ENCODE assay signal across 8 mouse cellular contexts in genomic region chr9:37551751-37552531, GRCm38 (mm10). TPM values are rescaled to one million over a fixed set of nuclear protein-coding genes. Genes with fewer than 3 reads are reported as not detected.
A peak's percentile ranks its signal among the peaks of the same experiment; 100 is the strongest.
DNase-seq lines count a peak whose midpoint lies in the region; ATAC-seq and TF ChIP-seq lines count a peak whose summit lies in the region.

No protein-coding gene starts in this region.

- TF ChIP-seq POLR2A in ES-Bruce4 (IDR thresholded peaks at IDR 0.05; ENCODE audit: insufficient read depth, low read length): no peak

- peak overlapping the region; percentile 58 for H3K9ac ChIP-seq in heart, embryonic 11.5 days (ENCODE audit: low read depth, low read length)
- H3K9ac ChIP-seq in ES-Bruce4 (ENCODE audit: low read depth, poor library complexity, severe bottlenecking): peak overlapping the region; percentile 1; the same call in 1 of the 2 replicates
- H3K9ac ChIP-seq in forebrain, postnatal 0 days: peak overlapping the region; percentile 58
- H3K9ac ChIP-seq in liver, postnatal 0 days (replicated peaks): no peak overlapping the region; the same call in 1 of the 2 replicates

- TF ChIP-seq EP300 in ES-Bruce4 (IDR thresholded peaks at IDR 0.05; ENCODE audit: insufficient read depth, low read depth, low read length): no peak
- no peak for TF ChIP-seq EP300 in liver, postnatal 0 days (IDR thresholded peaks at IDR 0.05; ENCODE audit: low read depth)

- peaks cover 40% of the 10 kb centered on the region for H3K27me3 ChIP-seq in heart, embryonic 11.5 days (ENCODE audit: control insufficient read depth, insufficient read depth, low read length)
- H3K27me3 ChIP-seq in ES-Bruce4 (ENCODE audit: control insufficient read depth, insufficient read depth, low read length, poor library complexity, severe bottlenecking): no peaks in the 10 kb centered on the region; the same call in 1 of the 2 replicates
- H3K27me3 ChIP-seq in forebrain, postnatal 0 days (ENCODE audit: insufficient read depth, low read length): peaks cover 9% of the 10 kb centered on the region
- H3K27me3 ChIP-seq in liver, postnatal 0 days (ENCODE audit: insufficient read depth, low read length): peaks cover 18% of the 10 kb centered on the region

- TF ChIP-seq CTCF in ES-Bruce4 (IDR thresholded peaks at IDR 0.05; ENCODE audit: low read depth, low read length): no peak
- no peak for TF ChIP-seq CTCF in forebrain, postnatal 0 days (IDR thresholded peaks at IDR 0.05; ENCODE audit: low read depth)
- no peak for TF ChIP-seq CTCF in liver, postnatal 0 days (IDR thresholded peaks at IDR 0.05; ENCODE audit: low read depth)

- no peak for DNase-seq in heart, adult 8-10 months (ENCODE audit: low spot score)
- no peak for DNase-seq in forebrain, postnatal 0 days
- DNase-seq in liver, postnatal 0 days: no peak
- DNase-seq in urinary bladder, adult 18-20 months (ENCODE audit: low spot score in 2 of 2): no peak
- DNase-seq in thymus, adult 18-20 months: no peak
- DNase-seq in spleen, postnatal 36 days (ENCODE audit: low spot score in 2 of 2): no peak

- H3K4me2 ChIP-seq in heart, embryonic 11.5 days: peak overlapping the region; percentile 83
- H3K4me2 ChIP-seq in forebrain, postnatal 0 days (ENCODE audit: low read depth): peak overlapping the region; percentile 95
- H3K4me2 ChIP-seq in liver, postnatal 0 days (ENCODE audit: low read depth, low read length): peak overlapping the region; percentile 83

- H3K27ac ChIP-seq in heart, embryonic 11.5 days (ENCODE audit: low read depth, low read length): no peak overlapping the region
- H3K27ac ChIP-seq in ES-Bruce4 (ENCODE audit: insufficient read depth, low read length): no peak overlapping the region
- no peak overlapping the region for H3K27ac ChIP-seq in forebrain, postnatal 0 days (ENCODE audit: low read depth, low read length)
- H3K27ac ChIP-seq in liver, postnatal 0 days (ENCODE audit: low read depth): no peak overlapping the region

- H3K4me3 ChIP-seq in heart, embryonic 11.5 days (ENCODE audit: low read depth, low read length): peak overlapping the region; percentile 42
- H3K4me3 ChIP-seq in ES-Bruce4 (ENCODE audit: low read depth, low read length): peak overlapping the region; percentile 70
- H3K4me3 ChIP-seq in forebrain, postnatal 0 days (ENCODE audit: low read depth, low read length): peak overlapping the region; percentile 48
- H3K4me3 ChIP-seq in liver, postnatal 0 days (ENCODE audit: low read depth, low read length): peak overlapping the region; percentile 43

- 3% methylated on average over 23 of the region's 23 CpGs for whole genome bisulfite sequencing in heart, embryonic 11.5 days (ENCODE audit: insufficient replicate concordance)
- WGBS in forebrain, postnatal 0 days: 4% methylated on average over 23 of the region's 23 CpGs
- 3% methylated on average over 23 of the region's 23 CpGs for WGBS in liver, postnatal 0 days (ENCODE audit: insufficient replicate concordance)

- no peaks in the 10 kb centered on the region for H3K9me3 ChIP-seq in heart, embryonic 11.5 days (replicated peaks; ENCODE audit: control insufficient read depth, low read length)
- H3K9me3 ChIP-seq in ES-Bruce4 (replicated peaks; ENCODE audit: control insufficient read depth, insufficient read depth, low read length, poor library complexity, severe bottlenecking): no peaks in the 10 kb centered on the region
- no peaks in the 10 kb centered on the region for H3K9me3 ChIP-seq in forebrain, postnatal 0 days (ENCODE audit: low read length)
- no peaks in the 10 kb centered on the region for H3K9me3 ChIP-seq in liver, postnatal 0 days (ENCODE audit: low read length)

- peaks cover 22% of the 10 kb centered on the region for H3K4me1 ChIP-seq in heart, embryonic 11.5 days (ENCODE audit: control insufficient read depth, insufficient read depth, low read length)
- no peaks in the 10 kb centered on the region for H3K4me1 ChIP-seq in ES-Bruce4 (ENCODE audit: control insufficient read depth, insufficient read depth, low read length)
- peaks cover 10% of the 10 kb centered on the region; the same call in 1 of the 2 replicates for H3K4me1 ChIP-seq in forebrain, postnatal 0 days (ENCODE audit: insufficient read depth)
- H3K4me1 ChIP-seq in liver, postnatal 0 days (ENCODE audit: insufficient read depth): peaks cover 26% of the 10 kb centered on the region

- no peaks in the 10 kb centered on the region for H3K36me3 ChIP-seq in heart, embryonic 11.5 days (ENCODE audit: control insufficient read depth, insufficient read depth, low read length)
- no peaks in the 10 kb centered on the region for H3K36me3 ChIP-seq in ES-Bruce4 (ENCODE audit: control insufficient read depth, insufficient read depth, low read length, poor library complexity, severe bottlenecking)
- no peaks in the 10 kb centered on the region for H3K36me3 ChIP-seq in forebrain, postnatal 0 days (ENCODE audit: insufficient read depth)
- H3K36me3 ChIP-seq in liver, postnatal 0 days (replicated peaks; ENCODE audit: insufficient read depth, low read length): no peaks in the 10 kb centered on the region

- no peak; the same call in 1 of the 2 replicates for ATAC-seq in heart, embryonic 11.5 days (replicated peaks; ENCODE audit: insufficient number of reproducible peaks, low FRiP score, low TSS enrichment)
- peak; percentile 5; the same call in 1 of the 2 replicates for ATAC-seq in forebrain, postnatal 0 days
- no peak for ATAC-seq in liver, postnatal 0 days

RNA-seq across cellular contexts. Expression of gene Nrgn, which starts 0.8 kb away (rescaled TPM):
- 4.8 and 5.2 TPM in 2 replicates for polyA plus RNA-seq in heart, embryonic 11.5 days (2014; fragmentation: Nextera tagmentation; extraction: Ambion mirVana)
- 10 to 100 TPM in 2 of 4 experiments, 1 to 10 TPM in 2; 4.8 to 11.7 (median 8.5) TPM for total RNA-seq in heart, adult 8-10 months (2022)
- polyA plus RNA-seq in ES-Bruce4 (2011; ENCODE audit: insufficient read depth, insufficient read length, low read depth, missing spikeins): 1.2 and 3.3 TPM in 2 replicates
- total RNA-seq in forebrain, postnatal 0 days (2014; rRNA removed): 76.2 and 112 TPM in 2 replicates
- 152 and 176 TPM in 2 replicates for polyA plus RNA-seq in forebrain, postnatal 0 days (2015; fragmentation: Nextera tagmentation; extraction: Ambion mirVana)
- polyA plus RNA-seq in liver, postnatal 0 days (2015; fragmentation: Nextera tagmentation; extraction: Ambion mirVana): 7.4 and 9.3 TPM in 2 replicates

RNA-seq across cellular contexts. Expression of gene Siae, which starts 3.6 kb away (rescaled TPM):
- polyA plus RNA-seq in heart, embryonic 11.5 days (2014; fragmentation: Nextera tagmentation; extraction: Ambion mirVana): 7.8 and 10.6 TPM in 2 replicates
- 10 to 100 TPM in 1 of 4 experiments, 1 to 10 TPM in 3; 8.4 to 10.0 (median 9.1) TPM for total RNA-seq in heart, adult 8-10 months (2022)
- polyA plus RNA-seq in ES-Bruce4 (2011; ENCODE audit: insufficient read depth, insufficient read length, low read depth, missing spikeins): 9.4 and 10.0 TPM in 2 replicates
- 9.2 and 13.8 TPM in 2 replicates for total RNA-seq in forebrain, postnatal 0 days (2014; rRNA removed)
- polyA plus RNA-seq in forebrain, postnatal 0 days (2015; fragmentation: Nextera tagmentation; extraction: Ambion mirVana): 8.9 and 13.7 TPM in 2 replicates
- polyA plus RNA-seq in liver, postnatal 0 days (2015; fragmentation: Nextera tagmentation; extraction: Ambion mirVana): 5.1 and 5.2 TPM in 2 replicates

RNA-seq across cellular contexts. Expression of gene Vsig2, which starts 12.9 kb away (rescaled TPM):
- polyA plus RNA-seq in heart, embryonic 11.5 days (2014; fragmentation: Nextera tagmentation; extraction: Ambion mirVana): 1.5 and 1.6 TPM in 2 replicates
- total RNA-seq in heart, adult 8-10 months (2022): 1 to 10 TPM; 1.9 to 5.2 (median 3.7) TPM
- 0.91 TPM in 1 of 2 replicates, not detected in the other for polyA plus RNA-seq in ES-Bruce4 (2011; ENCODE audit: insufficient read depth, insufficient read length, low read depth, missing spikeins)
- total RNA-seq in forebrain, postnatal 0 days (2014; rRNA removed): 2.4 and 2.5 TPM in 2 replicates
- 1.2 and 1.3 TPM in 2 replicates for polyA plus RNA-seq in forebrain, postnatal 0 days (2015; fragmentation: Nextera tagmentation; extraction: Ambion mirVana)
- 0.88 and 1.3 TPM in 2 replicates for polyA plus RNA-seq in liver, postnatal 0 days (2015; fragmentation: Nextera tagmentation; extraction: Ambion mirVana)

RNA-seq across cellular contexts. Expression of gene Esam, which starts 24.1 kb away (rescaled TPM):
- polyA plus RNA-seq in heart, embryonic 11.5 days (2014; fragmentation: Nextera tagmentation; extraction: Ambion mirVana): 45.4 and 59.6 TPM in 2 replicates
- total RNA-seq in heart, adult 8-10 months (2022): 10 to 100 TPM; 53.1 to 62.0 (median 57.0) TPM
- polyA plus RNA-seq in ES-Bruce4 (2011; ENCODE audit: insufficient read depth, insufficient read length, low read depth, missing spikeins): 1.7 and 3.1 TPM in 2 replicates
- 29.0 and 144 TPM in 2 replicates for total RNA-seq in forebrain, postnatal 0 days (2014; rRNA removed)
- 36.3 and 37.3 TPM in 2 replicates for polyA plus RNA-seq in forebrain, postnatal 0 days (2015; fragmentation: Nextera tagmentation; extraction: Ambion mirVana)
- 16.2 and 18.2 TPM in 2 replicates for polyA plus RNA-seq in liver, postnatal 0 days (2015; fragmentation: Nextera tagmentation; extraction: Ambion mirVana)

Comparison
In these comparisons a context has a peak if more than half of its experiments do, and no peak if none do; other contexts are left out.
1. RNA of gene Nrgn, which starts 0.8 kb away (polyA plus RNA-seq): 152 to 176 TPM in forebrain, postnatal 0 days; 7.4 to 9.3 TPM in liver, postnatal 0 days, 4.8 to 5.2 TPM in heart, embryonic 11.5 days and 1.2 to 3.3 TPM in ES-Bruce4; every median in the first group is over 10 times any median in the second.
2. Peak in every context shown above with its lines, with median percentiles within 50 percentile points of each other: H3K4me2 ChIP-seq and H3K4me3 ChIP-seq.